Mouse (Mus musculus): ENCODE data around the gene Zfand6. TPM values are rescaled to one million over a fixed set of nuclear protein-coding genes. Genes with fewer than 3 reads are reported as not detected.

Gene Zfand6
- total RNA-seq (2022) = 100 to 1,000 TPM in 3 of 4 experiments, 10 to 100 TPM in 1; 99.6 to 121 (median 113) TPM

- peak; percentile 98 for DNase-seq
Measured at GRCm38 (mm10) chr7:84689251-84690100, at the start of gene Zfand6. Gene Zfand6, minus strand, starts transcription at chr7:84689959.

- no peak for DNase-seq
Measured at GRCm38 (mm10) chr7:84736803-84737202, 47.0 kb upstream of the Zfand6 start.

- no peak for DNase-seq
Measured at GRCm38 (mm10) chr7:84733038-84733437, 43.3 kb upstream of the Zfand6 start.

- no peak for DNase-seq
Measured at GRCm38 (mm10) chr7:84732052-84732451, 42.3 kb upstream of the Zfand6 start.

- no peak for DNase-seq
Measured at GRCm38 (mm10) chr7:84731076-84731475, 41.3 kb upstream of the Zfand6 start.

- no peak for DNase-seq
Measured at GRCm38 (mm10) chr7:84722804-84723459, 33.2 kb upstream of the Zfand6 start.

- no peak for DNase-seq
Measured at GRCm38 (mm10) chr7:84710287-84710958, 20.7 kb upstream of the Zfand6 start.

- no peak for DNase-seq
Measured at GRCm38 (mm10) chr7:84706877-84707276, 17.1 kb upstream of the Zfand6 start.

- no peak for DNase-seq
Measured at GRCm38 (mm10) chr7:84690101-84690509, 346 bp upstream of the Zfand6 start.

- no peak for DNase-seq
Measured at GRCm38 (mm10) chr7:84687653-84688580, 1.8 kb downstream of the Zfand6 start.

GRCm38 (mm10) chr7:84686380-84686779 is 3.4 kb downstream of the Zfand6 start:
- no peak for DNase-seq

GRCm38 (mm10) chr7:84684675-84685074 is 5.1 kb downstream of the Zfand6 start:
- DNase-seq = no peak

GRCm38 (mm10) chr7:84681558-84681957 is 8.2 kb downstream of the Zfand6 start:
- DNase-seq = no peak

- no peak for DNase-seq
Measured at GRCm38 (mm10) chr7:84680931-84681330, 8.8 kb downstream of the Zfand6 start.

GRCm38 (mm10) chr7:84680092-84680491 is 9.7 kb downstream of the Zfand6 start:
- DNase-seq = no peak

- peak; percentile 71 for DNase-seq
Measured at GRCm38 (mm10) chr7:84679264-84679663, 10.5 kb downstream of the Zfand6 start.

- DNase-seq = no peak
Measured at GRCm38 (mm10) chr7:84673103-84673502, 16.7 kb downstream of the Zfand6 start.

- no peak for DNase-seq
Measured at GRCm38 (mm10) chr7:84669554-84670152, 20.1 kb downstream of the Zfand6 start.

- no peak for DNase-seq
Measured at GRCm38 (mm10) chr7:84667946-84668345, 21.8 kb downstream of the Zfand6 start.

- no peak for DNase-seq
Measured at GRCm38 (mm10) chr7:84652740-84653139, 37.0 kb downstream of the Zfand6 start.

GRCm38 (mm10) chr7:84651987-84652321 is 37.8 kb downstream of the Zfand6 start:
- DNase-seq = no peak

All from adrenal gland, adult 8-10 months (tissue).